Mouse (Mus musculus): ENCODE results near the gene Rab3il1.
A peak's percentile ranks its signal among the peaks of the same experiment; 100 is the strongest.

Gene Rab3il1

GRCm38 (mm10) chr19:10040866-10041387 lies 39.5 kb downstream of the Rab3il1 start:
- DNase-seq (ENCODE audit: low spot score in 2 of 2) = no peak

GRCm38 (mm10) chr19:10041388-10042148 lies 40.1 kb downstream of the Rab3il1 start, which contains the start of gene Fads3:
Gene Fads3 (plus strand): TSS chr19:10041569.
- peak; percentile 74 to 77 for DNase-seq (ENCODE audit: low spot score in 2 of 2)

GRCm38 (mm10) chr19:10042232-10042631 lies 40.8 kb downstream of the Rab3il1 start:
- peak; percentile 52 to 74 for DNase-seq (ENCODE audit: low spot score in 2 of 2)

GRCm38 (mm10) chr19:10042816-10043215 lies 41.3 kb downstream of the Rab3il1 start:
- peak in 1 of 2 experiments; percentile 31 for DNase-seq (ENCODE audit: low spot score in 2 of 2)

- DNase-seq (ENCODE audit: low spot score in 2 of 2) = no peak
Measured at GRCm38 (mm10) chr19:10043643-10044042, 42.2 kb downstream of the Rab3il1 start.

- no peak for DNase-seq (ENCODE audit: low spot score in 2 of 2)
Measured at GRCm38 (mm10) chr19:10045707-10046106, 44.2 kb downstream of the Rab3il1 start.

- peak in 1 of 2 experiments; percentile 29 for DNase-seq (ENCODE audit: low spot score in 2 of 2)
Measured at GRCm38 (mm10) chr19:10046346-10046745, 44.9 kb downstream of the Rab3il1 start.

- DNase-seq (ENCODE audit: low spot score in 2 of 2) = no peak
Measured at GRCm38 (mm10) chr19:10046983-10047382, 45.5 kb downstream of the Rab3il1 start.

- DNase-seq (ENCODE audit: low spot score in 2 of 2) = no peak
Measured at GRCm38 (mm10) chr19:10049533-10049932, 48.1 kb downstream of the Rab3il1 start.

- no peak for DNase-seq (ENCODE audit: low spot score in 2 of 2)
Measured at GRCm38 (mm10) chr19:10050438-10050837, 49.0 kb downstream of the Rab3il1 start.

GRCm38 (mm10) chr19:10052698-10053097 lies 51.2 kb downstream of the Rab3il1 start:
- no peak for DNase-seq (ENCODE audit: low spot score in 2 of 2)

GRCm38 (mm10) chr19:10053692-10054260 lies 52.3 kb downstream of the Rab3il1 start:
- DNase-seq (ENCODE audit: low spot score in 2 of 2) = no peak

- DNase-seq (ENCODE audit: low spot score in 2 of 2) = no peak
Measured at GRCm38 (mm10) chr19:10054361-10055075, 53.0 kb downstream of the Rab3il1 start.

- DNase-seq (ENCODE audit: low spot score in 2 of 2) = no peak
Measured at GRCm38 (mm10) chr19:10055261-10055660, 53.8 kb downstream of the Rab3il1 start.

- no peak for DNase-seq (ENCODE audit: low spot score in 2 of 2)
Measured at GRCm38 (mm10) chr19:10055783-10056660, 54.6 kb downstream of the Rab3il1 start.

GRCm38 (mm10) chr19:10056686-10057085 lies 55.2 kb downstream of the Rab3il1 start:
- DNase-seq (ENCODE audit: low spot score in 2 of 2) = no peak

- DNase-seq (ENCODE audit: low spot score in 2 of 2) = no peak
Measured at GRCm38 (mm10) chr19:10057486-10058351, 56.2 kb downstream of the Rab3il1 start.

- no peak for DNase-seq (ENCODE audit: low spot score in 2 of 2)
Measured at GRCm38 (mm10) chr19:10058352-10058825, 56.9 kb downstream of the Rab3il1 start.

- no peak for DNase-seq (ENCODE audit: low spot score in 2 of 2)
Measured at GRCm38 (mm10) chr19:10058876-10059427, 57.5 kb downstream of the Rab3il1 start.

Measured in spleen, postnatal 10 days (tissue).